Mouse (Mus musculus) heart, adult 2 months (tissue): ENCODE data around the gene Rab19.

Experiments used
- CTCF ChIP-seq: fragments of 200-600 bp; IDR thresholded peaks from 2 replicates; pipeline ENCODE4 v1.8.1; 2022; ENCODE audit warnings: antibody characterized with exemption, mild to moderate bottlenecking, moderate library complexity
- EP300 ChIP-seq: fragments of 200-500 bp; IDR thresholded peaks from 2 replicates; pipeline ENCODE4 v1.6.1; 2011; ENCODE audit warnings: low read depth, low read length, control low read depth; ENCODE audit not compliant: insufficient read depth
- POLR2A ChIP-seq: fragments of 200-500 bp; IDR thresholded peaks from 2 replicates; pipeline ENCODE4 v1.6.1; 2011; ENCODE audit warnings: mild to moderate bottlenecking, low read depth, low read length, control low read depth; ENCODE audit not compliant: insufficient read depth

- TF ChIP-seq CTCF (no peak), EP300 (no peak), POLR2A (no peak)
These were observed 35.5 kb upstream of the Rab19 start for GRCm38 (mm10) chr6:39345430-39345829.
